8 mouse cellular contexts compared by ENCODE assay signal in the genomic region with DNA sequence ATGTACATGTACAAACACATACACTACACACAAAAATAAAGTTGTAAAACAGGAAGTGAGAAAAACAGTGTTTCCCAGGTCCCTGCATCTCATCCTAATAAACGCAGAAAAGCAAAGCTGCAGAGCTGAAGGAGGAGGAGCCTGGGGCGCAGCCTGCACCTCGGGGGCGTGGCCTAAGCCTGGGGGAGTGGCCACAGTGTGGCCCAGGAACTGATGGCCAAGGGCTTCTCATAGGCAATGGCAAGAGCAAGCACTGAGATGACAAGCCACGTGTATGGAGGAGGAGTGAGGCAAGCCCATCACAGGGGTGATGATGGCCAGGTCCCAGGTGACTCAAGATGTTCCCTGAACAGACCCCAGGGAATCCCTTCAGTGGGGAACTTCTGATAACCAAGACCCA. TPM values are rescaled to one million over a fixed set of nuclear protein-coding genes. Genes with fewer than 3 reads are reported as not detected.
DNase-seq lines count a peak whose midpoint lies in the region; ATAC-seq and TF ChIP-seq lines count a peak whose summit lies in the region.

No protein-coding gene starts in this region.

- H3K4me3 ChIP-seq in forebrain, embryonic 11.5 days (ENCODE audit: low read depth, low read length) = no peak overlapping the region
- H3K4me3 ChIP-seq in forebrain, postnatal 0 days (ENCODE audit: low read depth, low read length) = no peak overlapping the region
- no peak overlapping the region for H3K4me3 ChIP-seq in lung, postnatal 0 days (ENCODE audit: low read depth, low read length)

- no peak for DNase-seq in forebrain, embryonic 11.5 days (ENCODE audit: low spot score)
- no peak for DNase-seq in forebrain, postnatal 0 days
- DNase-seq in lung, postnatal 10 days = peak; percentile 41
- DNase-seq in lung, postnatal 0 days (ENCODE audit: low spot score) = no peak
- peak; percentile 9 to 38 for DNase-seq in adrenal gland, postnatal 36 days
- DNase-seq in layer of hippocampus, postnatal 14 days (ENCODE audit: low spot score in 2 of 2) = no peak
- DNase-seq in frontal cortex, postnatal 25 days (ENCODE audit: low spot score in 2 of 2) = no peak

- 0 out of 2 replicates have a peak, but pooled peaks have one; percentile 24 for ATAC-seq in forebrain, embryonic 11.5 days (replicated peaks; ENCODE audit: low FRiP score)
- no peak for ATAC-seq in forebrain, postnatal 0 days
- ATAC-seq in lung, postnatal 0 days = no peak
- peak; percentile 91 for ATAC-seq in megakaryocyte-erythroid progenitor cell, adult 5-6 weeks (replicated peaks; ENCODE audit: low FRiP score, low TSS enrichment, poor library complexity, severe bottlenecking)

- H3K4me1 ChIP-seq in forebrain, embryonic 11.5 days (replicated peaks; ENCODE audit: control insufficient read depth, insufficient read depth, low read length) = no peaks in the 10 kb centered on the region
- H3K4me1 ChIP-seq in forebrain, postnatal 0 days (ENCODE audit: insufficient read depth) = no peaks in the 10 kb centered on the region
- no peaks in the 10 kb centered on the region for H3K4me1 ChIP-seq in lung, postnatal 0 days (ENCODE audit: insufficient read depth, low read depth, low read length)

- no peak overlapping the region for H3K27ac ChIP-seq in forebrain, embryonic 11.5 days (ENCODE audit: low read depth, low read length)
- no peak overlapping the region for H3K27ac ChIP-seq in forebrain, postnatal 0 days (ENCODE audit: low read depth, low read length)
- H3K27ac ChIP-seq in lung, postnatal 0 days (ENCODE audit: low read length) = no peak overlapping the region

- TF ChIP-seq EP300 in lung, postnatal 0 days (IDR thresholded peaks at IDR 0.05) = no peak

- H3K36me3 ChIP-seq in forebrain, embryonic 11.5 days (ENCODE audit: control insufficient read depth, insufficient read depth, low read length) = no peaks in the 10 kb centered on the region
- no peaks in the 10 kb centered on the region for H3K36me3 ChIP-seq in forebrain, postnatal 0 days (ENCODE audit: insufficient read depth)
- no peaks in the 10 kb centered on the region for H3K36me3 ChIP-seq in lung, postnatal 0 days (ENCODE audit: insufficient read depth, low read length)

- WGBS in forebrain, embryonic 11.5 days = 28% methylated on average over 5 of the region's 5 CpGs
- 24% methylated on average over 5 of the region's 5 CpGs for WGBS in forebrain, postnatal 0 days
- WGBS in lung, postnatal 0 days = 14% methylated on average over 5 of the region's 5 CpGs

- no peak for TF ChIP-seq CTCF in forebrain, postnatal 0 days (IDR thresholded peaks at IDR 0.05; ENCODE audit: low read depth)
- TF ChIP-seq CTCF in lung, postnatal 0 days (IDR thresholded peaks at IDR 0.05) = no peak

- H3K9me3 ChIP-seq in forebrain, embryonic 11.5 days (ENCODE audit: control insufficient read depth, low read length) = no peaks in the 10 kb centered on the region
- no peaks in the 10 kb centered on the region for H3K9me3 ChIP-seq in forebrain, postnatal 0 days (ENCODE audit: low read length)
- H3K9me3 ChIP-seq in lung, postnatal 0 days (ENCODE audit: low read length) = no peaks in the 10 kb centered on the region

- H3K27me3 ChIP-seq in forebrain, embryonic 11.5 days (ENCODE audit: control insufficient read depth, insufficient read depth, low read length) = no peaks in the 10 kb centered on the region
- no peaks in the 10 kb centered on the region for H3K27me3 ChIP-seq in forebrain, postnatal 0 days (ENCODE audit: insufficient read depth, low read length)
- no peaks in the 10 kb centered on the region for H3K27me3 ChIP-seq in lung, postnatal 0 days (replicated peaks; ENCODE audit: insufficient read depth, low read length)

- H3K9ac ChIP-seq in forebrain, embryonic 11.5 days (ENCODE audit: low read length) = no peak overlapping the region
- H3K9ac ChIP-seq in forebrain, postnatal 0 days = no peak overlapping the region
- H3K9ac ChIP-seq in lung, postnatal 0 days (replicated peaks; ENCODE audit: low read depth) = no peak overlapping the region

- no peak overlapping the region for H3K4me2 ChIP-seq in forebrain, embryonic 11.5 days (ENCODE audit: low read depth, low read length, severe bottlenecking)
- no peak overlapping the region for H3K4me2 ChIP-seq in forebrain, postnatal 0 days (ENCODE audit: low read depth)
- no peak overlapping the region for H3K4me2 ChIP-seq in lung, postnatal 0 days (replicated peaks; ENCODE audit: low read depth, low read length)

RNA-seq across cellular contexts. Expression of a gene that starts 35.2 kb away (rescaled TPM):
- 144 and 163 TPM in 2 replicates for polyA plus RNA-seq in forebrain, embryonic 11.5 days (2014; fragmentation: Nextera tagmentation; extraction: Ambion mirVana)
- total RNA-seq in forebrain, postnatal 0 days (2014; rRNA removed) = 5.5 and 13.3 TPM in 2 replicates
- 104 and 105 TPM in 2 replicates for polyA plus RNA-seq in forebrain, postnatal 0 days (2015; fragmentation: Nextera tagmentation; extraction: Ambion mirVana)
- 117 and 122 TPM in 2 replicates for polyA plus RNA-seq in lung, postnatal 0 days (2015; fragmentation: Nextera tagmentation; extraction: Ambion mirVana)
- 1 to 10 TPM; 1.7 to 1.9 TPM for total RNA-seq in adrenal gland, postnatal 36 days (2021)
- total RNA-seq in megakaryocyte-erythroid progenitor cell, adult 5-6 weeks (2014; fragmentation: Nextera tagmentation) = 0.24 and 1.1 TPM in 2 replicates
- total RNA-seq in megakaryocyte-erythroid progenitor cell, adult 5-6 weeks (2017) = 2.0 and 2.7 TPM in 2 replicates
- 1 to 10 TPM; 8.2 to 9.4 TPM for total RNA-seq in layer of hippocampus, postnatal 14 days (2021)

RNA-seq across cellular contexts. Expression of a gene that starts 55.5 kb away (rescaled TPM):
- 33.5 and 36.4 TPM in 2 replicates for polyA plus RNA-seq in forebrain, embryonic 11.5 days (2014; fragmentation: Nextera tagmentation; extraction: Ambion mirVana)
- total RNA-seq in forebrain, postnatal 0 days (2014; rRNA removed) = 115 and 116 TPM in 2 replicates
- 46.2 and 61.8 TPM in 2 replicates for polyA plus RNA-seq in forebrain, postnatal 0 days (2015; fragmentation: Nextera tagmentation; extraction: Ambion mirVana)
- polyA plus RNA-seq in lung, postnatal 0 days (2015; fragmentation: Nextera tagmentation; extraction: Ambion mirVana) = 27.1 and 28.6 TPM in 2 replicates
- 10 to 100 TPM; 68.0 to 75.3 TPM for total RNA-seq in adrenal gland, postnatal 36 days (2021)
- 45.6 and 50.2 TPM in 2 replicates for total RNA-seq in megakaryocyte-erythroid progenitor cell, adult 5-6 weeks (2014; fragmentation: Nextera tagmentation)
- total RNA-seq in megakaryocyte-erythroid progenitor cell, adult 5-6 weeks (2017) = 14.2 and 23.2 TPM in 2 replicates
- total RNA-seq in layer of hippocampus, postnatal 14 days (2021) = 100 to 1,000 TPM; 230 to 235 TPM

Comparison
In these comparisons a context has a peak if more than half of its experiments do, and no peak if none do; other contexts are left out.
1. ATAC-seq: peak in forebrain, embryonic 11.5 days (single experiment) and megakaryocyte-erythroid progenitor cell, adult 5-6 weeks (single experiment); none in forebrain, postnatal 0 days (single experiment) and lung, postnatal 0 days (single experiment).
2. DNase-seq: peak in lung, postnatal 10 days (single experiment) and adrenal gland, postnatal 36 days (2 of 2); none in forebrain, embryonic 11.5 days (single experiment), forebrain, postnatal 0 days (single experiment), lung, postnatal 0 days (single experiment), layer of hippocampus, postnatal 14 days (0 of 2) and frontal cortex, postnatal 25 days (0 of 2).